Mouse (Mus musculus): ENCODE data around the gene Slc25a30.
"Not testable (repeated sequence)": the region's sequence is repeated elsewhere in the genome, so short reads cannot be mapped to it uniquely, and the experiment has no call there.

Gene Slc25a30

GRCm38 (mm10) chr14:75791372-75791771, 4.5 kb upstream of the Slc25a30 start:
- no peak for DNase-seq

GRCm38 (mm10) chr14:75790411-75790996, 3.7 kb upstream of the Slc25a30 start:
- no peak for DNase-seq

GRCm38 (mm10) chr14:75789291-75789690, 2.5 kb upstream of the Slc25a30 start:
- DNase-seq: no peak

GRCm38 (mm10) chr14:75787794-75788175, 948 bp upstream of the Slc25a30 start:
- DNase-seq: no peak

GRCm38 (mm10) chr14:75786424-75786867, 391 bp downstream of the Slc25a30 start:
- DNase-seq: no peak

- no peak for DNase-seq
Measured at GRCm38 (mm10) chr14:75779913-75780312, 6.9 kb downstream of the Slc25a30 start.

- DNase-seq: no peak
Measured at GRCm38 (mm10) chr14:75776637-75777036, 10.2 kb downstream of the Slc25a30 start.

- no peak for DNase-seq
Measured at GRCm38 (mm10) chr14:75773431-75773830, 13.4 kb downstream of the Slc25a30 start.

- DNase-seq: not testable (repeated sequence)
Measured at GRCm38 (mm10) chr14:75772407-75772806, 14.4 kb downstream of the Slc25a30 start.

GRCm38 (mm10) chr14:75771101-75771501, 15.7 kb downstream of the Slc25a30 start:
- DNase-seq: no peak

GRCm38 (mm10) chr14:75769334-75769733, 17.5 kb downstream of the Slc25a30 start:
- no peak for DNase-seq

- DNase-seq: no peak
Measured at GRCm38 (mm10) chr14:75768275-75768608, 18.6 kb downstream of the Slc25a30 start.

GRCm38 (mm10) chr14:75767492-75768274, 19.2 kb downstream of the Slc25a30 start:
- DNase-seq: peak; percentile 72

GRCm38 (mm10) chr14:75761028-75761805, 25.6 kb downstream of the Slc25a30 start:
- DNase-seq: peak; percentile 51

GRCm38 (mm10) chr14:75758401-75758800, 28.4 kb downstream of the Slc25a30 start:
- peak; percentile 77 for DNase-seq

GRCm38 (mm10) chr14:75757821-75758220, 29.0 kb downstream of the Slc25a30 start:
- DNase-seq: peak; percentile 41

- no peak for DNase-seq
Measured at GRCm38 (mm10) chr14:75756971-75757370, 29.9 kb downstream of the Slc25a30 start.

- peak; percentile 97 for DNase-seq
Measured at GRCm38 (mm10) chr14:75753991-75754817, 32.6 kb downstream of the Slc25a30 start, which contains the start of gene Cog3. Gene Cog3 (minus strand): TSS chr14:75754517.

GRCm38 (mm10) chr14:75753206-75753605, 33.6 kb downstream of the Slc25a30 start:
- DNase-seq: no peak

GRCm38 (mm10) chr14:75751040-75751439, 35.8 kb downstream of the Slc25a30 start:
- no peak for DNase-seq

- DNase-seq: no peak
Measured at GRCm38 (mm10) chr14:75749123-75749522, 37.7 kb downstream of the Slc25a30 start.

- no peak for DNase-seq
Measured at GRCm38 (mm10) chr14:75747960-75748359, 38.9 kb downstream of the Slc25a30 start.

GRCm38 (mm10) chr14:75741904-75742303, 44.9 kb downstream of the Slc25a30 start:
- DNase-seq: no peak
